Mouse (Mus musculus) forebrain, embryonic 10.5 days (tissue): ENCODE results near the gene Atg5. TPM values are rescaled to one million over a fixed set of nuclear protein-coding genes. Genes with fewer than 3 reads are reported as not detected.
A peak's percentile ranks its signal among the peaks of the same experiment; 100 is the strongest.

Experiments used
- DNase-seq: peaks from one replicate; pipeline ENCODE4 v3.0.0-alpha.2; 2017; ENCODE audit warnings: low spot score; ENCODE audit errors: extremely low spot score
- H3K27ac ChIP-seq: fragments of 300-500 bp; sonication (generic); 2 replicates; pipeline ENCODE4 v1.5.1; 2016; ENCODE audit warnings: mild to moderate bottlenecking
- H3K27me3 ChIP-seq: fragments of 300-500 bp; sonication (generic); 2 replicates; pipeline ENCODE4 v1.6.1; 2016; ENCODE audit warnings: mild to moderate bottlenecking; ENCODE audit not compliant: poor library complexity, severe bottlenecking
- H3K36me3 ChIP-seq: fragments of 300-500 bp; sonication (generic); replicated peaks from 2 replicates; pipeline ENCODE4 v1.6.1; 2016; ENCODE audit warnings: mild to moderate bottlenecking, moderate library complexity
- H3K4me1 ChIP-seq: fragments of 300-500 bp; sonication (generic); 2 replicates; pipeline ENCODE4 v1.6.1; 2016
- H3K4me3 ChIP-seq: fragments of 300-500 bp; sonication (generic); 2 replicates; pipeline ENCODE4 v1.5.1; 2016; ENCODE audit warnings: mild to moderate bottlenecking, moderate library complexity
- H3K9me3 ChIP-seq: fragments of 300-500 bp; sonication (generic); 2 replicates; pipeline ENCODE4 v1.6.1; 2016; ENCODE audit warnings: mild to moderate bottlenecking, moderate library complexity
- WGBS: fragments of 180-500 bp; shearing (Covaris S2); methylation state at CpG from one replicate; pipeline ENCODE4 v1.1.7; 2016; 5-methylcytosine and 5-hydroxymethylcytosine counted together
- polyA plus RNA-seq: library from polyadenylated mRNA; unstranded; fragments of >200 nt; fragmentation: Nextera tagmentation; extraction: Ambion mirVana; gene quantifications from 2 replicates; pipeline ENCODE4 v1.2.1, GENCODE M21; 2016

The Atg5 gene
- polyA plus RNA-seq, 1 experiment from 2014 or later: 56.1 TPM

DNA sequence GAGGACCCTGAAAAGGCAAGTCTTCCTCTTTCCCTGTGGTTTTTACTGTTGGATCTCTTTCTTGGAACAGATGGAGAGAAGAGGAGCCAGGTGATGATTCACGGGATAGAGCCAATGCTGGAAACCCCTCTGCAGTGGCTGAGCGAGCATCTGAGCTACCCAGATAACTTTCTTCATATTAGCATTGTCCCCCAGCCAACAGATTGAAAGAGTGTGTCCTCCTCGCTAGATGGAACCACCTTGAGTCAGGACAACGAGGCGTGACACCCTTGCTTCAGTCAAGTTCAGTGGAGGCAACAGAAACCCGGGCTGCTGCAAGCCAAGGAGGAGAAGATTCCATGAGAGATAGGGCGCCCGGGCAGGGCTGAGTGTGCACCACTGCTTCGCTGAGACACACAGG lies 94.7 kb downstream of the Atg5 start:
- Histone ChIP-seq H3K4me1 (peaks cover 10% of the 10 kb centered on the region), H3K27me3 (no peaks in the 10 kb centered on the region), H3K4me3 (no peak overlapping the region), H3K27ac (no peak overlapping the region), H3K9me3 (no peaks in the 10 kb centered on the region), H3K36me3 (peaks cover 4% of the 10 kb centered on the region; the same call in 1 of the 2 replicates)
- no peak for DNase-seq
- 84% methylated on average over 9 of the region's 9 CpGs for WGBS

DNA sequence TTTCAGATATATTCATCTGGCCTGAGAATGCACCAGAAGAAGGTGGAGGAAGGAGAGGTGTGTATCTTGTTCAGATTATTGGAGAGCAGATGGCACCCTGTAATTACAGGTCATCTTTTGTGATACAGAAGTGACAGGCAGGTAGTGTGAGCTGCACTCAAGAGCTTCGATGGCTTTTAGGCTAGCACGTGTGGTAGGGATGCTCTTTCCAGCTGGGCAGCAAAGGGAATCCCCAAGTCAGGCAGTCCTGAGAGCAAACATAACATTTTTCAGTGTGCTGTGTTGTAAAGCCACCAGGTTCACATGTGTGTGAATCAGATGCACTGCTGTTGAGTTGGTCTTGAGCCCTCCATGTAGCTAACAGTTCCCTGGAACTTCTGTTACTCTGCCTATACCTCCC lies 98.0 kb downstream of the Atg5 start:
- H3K36me3 ChIP-seq: peaks cover 4% of the 10 kb centered on the region; the same call in 1 of the 2 replicates
- no peak overlapping the region for H3K27ac ChIP-seq
- no peak overlapping the region for H3K4me3 ChIP-seq
- no peaks in the 10 kb centered on the region for H3K27me3 ChIP-seq
- no peak for DNase-seq
- H3K4me1 ChIP-seq: peaks cover 10% of the 10 kb centered on the region
- 93% methylated on average over 2 of the region's 2 CpGs for WGBS
- no peaks in the 10 kb centered on the region for H3K9me3 ChIP-seq

DNA sequence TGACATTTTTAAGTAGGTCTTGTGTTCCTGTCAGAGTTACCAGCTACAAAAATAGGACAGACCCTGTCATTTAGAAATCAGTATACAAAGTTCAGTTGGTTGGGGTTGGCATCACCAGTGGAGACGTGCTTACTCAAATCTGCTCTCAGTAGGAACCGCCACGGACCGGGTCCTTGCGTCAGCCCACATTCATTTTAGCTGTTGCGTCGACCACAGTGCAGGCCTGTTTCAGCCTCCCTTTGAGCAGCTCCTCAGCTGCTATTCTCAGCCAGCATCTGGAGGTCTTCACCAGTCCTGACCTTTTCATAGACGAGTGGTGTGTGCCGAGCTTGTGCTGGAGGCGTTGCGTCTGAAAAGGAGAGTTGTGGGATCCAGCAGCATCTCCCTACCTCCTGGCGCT lies 98.9 kb downstream of the Atg5 start:
- H3K36me3 ChIP-seq: peaks cover 4% of the 10 kb centered on the region; the same call in 1 of the 2 replicates
- H3K27me3 ChIP-seq: no peaks in the 10 kb centered on the region
- WGBS: 89% methylated on average over 12 of the region's 12 CpGs
- no peak for DNase-seq
- no peak overlapping the region for H3K27ac ChIP-seq
- peaks cover 10% of the 10 kb centered on the region for H3K4me1 ChIP-seq
- no peak overlapping the region for H3K4me3 ChIP-seq
- H3K9me3 ChIP-seq: no peaks in the 10 kb centered on the region

DNA sequence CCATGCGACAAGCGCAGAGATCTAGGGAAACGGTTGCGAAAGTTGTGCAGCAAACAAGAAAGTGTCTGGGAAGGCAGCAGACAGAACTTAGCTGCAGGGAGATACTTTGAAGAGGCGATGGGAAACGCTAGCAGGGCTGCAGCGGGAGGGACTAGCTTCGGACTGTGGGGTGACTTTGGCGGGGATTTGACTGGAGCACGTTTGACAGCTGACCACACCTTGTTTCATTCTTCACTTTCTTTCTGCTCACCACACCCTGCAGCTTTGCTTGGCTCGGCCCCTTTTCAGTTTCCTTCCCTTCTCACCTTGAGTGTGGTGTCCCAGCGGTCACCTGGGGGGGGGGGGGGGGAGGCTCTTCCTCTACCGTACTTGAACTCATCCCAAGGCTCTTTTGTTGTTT lies 100.4 kb downstream of the Atg5 start:
- H3K4me1 ChIP-seq: peaks cover 10% of the 10 kb centered on the region
- WGBS: 68% methylated on average over 13 of the region's 13 CpGs
- H3K36me3 ChIP-seq: no peaks in the 10 kb centered on the region; the same call in 1 of the 2 replicates
- no peak overlapping the region for H3K27ac ChIP-seq
- H3K4me3 ChIP-seq: no peak overlapping the region
- H3K27me3 ChIP-seq: no peaks in the 10 kb centered on the region
- no peak for DNase-seq
- no peaks in the 10 kb centered on the region for H3K9me3 ChIP-seq

DNA sequence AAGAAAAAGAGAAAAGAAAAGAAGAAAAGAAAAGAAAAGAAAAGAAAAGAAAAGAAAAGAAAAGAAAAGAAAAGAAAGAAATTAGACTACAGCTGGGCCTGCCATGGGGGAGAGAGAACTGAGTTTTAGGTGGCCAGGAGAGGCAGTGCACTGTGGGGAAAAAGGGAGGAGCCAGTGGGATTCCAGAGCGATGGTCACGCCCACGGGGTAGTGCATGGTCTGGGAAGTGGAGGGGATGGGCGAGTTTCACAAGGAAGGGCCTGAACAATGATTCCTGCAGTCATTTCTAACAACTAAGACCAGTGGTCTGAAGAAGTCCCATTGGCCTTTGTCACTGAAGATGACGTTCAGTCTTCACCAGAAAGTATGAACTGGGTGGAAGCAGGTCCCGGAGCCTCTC lies 102.5 kb downstream of the Atg5 start:
- no peaks in the 10 kb centered on the region for H3K27me3 ChIP-seq
- DNase-seq: no peak

DNA sequence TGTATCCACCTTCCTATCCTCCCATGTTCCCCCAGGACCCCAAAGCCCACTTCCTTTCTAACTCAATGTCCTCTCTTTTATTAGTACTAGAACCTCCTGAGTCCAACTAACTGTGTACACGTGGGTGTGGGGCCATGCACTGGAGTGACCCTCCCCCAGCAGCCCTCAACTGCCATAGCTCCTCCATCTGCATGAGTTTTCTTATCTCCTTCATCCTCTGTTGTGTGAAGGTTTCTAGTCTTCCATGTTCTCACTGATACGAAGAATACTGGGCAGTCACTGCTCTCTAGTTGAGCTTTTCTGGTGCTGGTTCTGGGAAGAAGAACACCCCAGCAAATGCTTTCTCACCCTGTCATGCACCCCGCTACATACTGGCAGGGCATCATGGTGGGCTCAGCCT lies 104.1 kb downstream of the Atg5 start:
- H3K36me3 ChIP-seq: no peaks in the 10 kb centered on the region
- H3K4me3 ChIP-seq: no peak overlapping the region
- no peaks in the 10 kb centered on the region for H3K9me3 ChIP-seq
- no peaks in the 10 kb centered on the region for H3K4me1 ChIP-seq
- H3K27me3 ChIP-seq: no peaks in the 10 kb centered on the region
- 80% methylated on average over 3 of the region's 3 CpGs for WGBS
- H3K27ac ChIP-seq: no peak overlapping the region
- no peak for DNase-seq

More for the DNA sequence above, 102.5 kb downstream of the Atg5 start:
- Histone ChIP-seq H3K4me3 (no peak overlapping the region), H3K9me3 (no peaks in the 10 kb centered on the region), H3K4me1 (no peaks in the 10 kb centered on the region), H3K27ac (no peak overlapping the region), H3K36me3 (no peaks in the 10 kb centered on the region)
- 70% methylated on average over 6 of the region's 6 CpGs for WGBS

DNA sequence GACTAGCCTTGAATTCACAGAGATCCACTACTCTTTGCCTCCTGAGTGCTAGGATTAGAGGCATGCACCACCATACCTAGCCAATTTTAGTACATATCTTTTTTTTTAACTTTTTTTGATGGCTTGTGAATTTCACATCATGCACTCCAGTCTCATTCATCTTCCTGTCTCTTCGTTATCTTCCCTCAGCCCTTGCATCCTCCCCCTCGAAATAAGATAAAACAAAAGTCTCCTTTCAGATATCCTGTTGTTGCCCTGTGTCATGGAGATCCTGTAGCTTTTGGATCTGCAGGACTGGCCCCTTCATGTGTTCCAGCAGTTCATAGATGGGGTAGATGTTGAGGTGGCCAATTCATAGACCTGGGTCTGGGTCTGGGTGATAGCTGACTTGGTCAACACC lies 106.5 kb downstream of the Atg5 start:
- Histone ChIP-seq H3K36me3 (no peaks in the 10 kb centered on the region), H3K9me3 (no peaks in the 10 kb centered on the region), H3K27me3 (no peaks in the 10 kb centered on the region), H3K4me3 (no peak overlapping the region), H3K4me1 (no peaks in the 10 kb centered on the region), H3K27ac (no peak overlapping the region)
- WGBS: 90% methylated on average over 2 of the region's 2 CpGs
- DNase-seq: no peak

DNA sequence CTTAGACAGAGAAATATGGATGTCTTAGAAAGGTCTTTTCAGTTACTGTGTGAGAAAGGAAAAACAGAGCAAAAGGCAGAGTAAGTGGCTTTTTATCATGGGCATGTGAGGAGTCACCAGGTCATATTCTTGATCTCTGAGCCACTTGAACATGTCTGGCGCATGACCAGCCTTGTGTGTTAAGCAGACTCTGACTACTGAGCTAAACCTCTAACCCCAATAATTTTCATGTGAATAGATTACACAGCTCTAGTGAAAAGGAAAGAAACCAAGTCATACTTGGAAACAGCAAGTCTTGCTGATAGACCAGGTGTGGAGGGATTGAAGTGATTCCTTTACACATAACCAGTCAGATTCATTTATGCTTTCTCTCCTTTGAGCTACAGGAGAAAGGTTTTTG lies 107.3 kb downstream of the Atg5 start:
- peaks cover 5% of the 10 kb centered on the region for H3K4me1 ChIP-seq
- H3K36me3 ChIP-seq: no peaks in the 10 kb centered on the region
- 95% methylated on average over 1 of the region's 1 CpGs for WGBS

DNA sequence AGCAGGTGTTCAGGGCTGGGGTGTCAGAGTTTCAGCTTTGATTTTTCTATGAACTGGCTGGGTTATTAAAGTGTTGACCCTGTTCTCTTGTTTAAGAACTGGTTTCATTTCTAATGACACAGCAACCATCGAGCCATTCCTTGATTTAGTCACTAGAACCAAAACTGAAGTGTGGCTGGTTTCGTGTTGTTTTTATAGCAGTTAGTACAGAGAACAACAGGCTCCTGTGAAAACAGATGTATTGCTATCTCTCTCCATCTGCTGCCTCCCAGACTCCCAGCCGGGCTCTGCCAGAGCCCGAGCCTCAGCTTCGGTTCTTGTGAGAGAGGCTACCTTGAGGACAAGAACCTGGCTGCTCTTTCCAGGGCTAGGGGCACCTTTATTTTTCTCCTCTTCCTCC lies 109.7 kb downstream of the Atg5 start:
- Histone ChIP-seq H3K27me3 (0 out of 2 replicates have a peak, but pooled peaks cover 4% of the 10 kb centered on the region), H3K27ac (no peak overlapping the region), H3K36me3 (no peaks in the 10 kb centered on the region), H3K4me1 (peaks cover 17% of the 10 kb centered on the region), H3K9me3 (no peaks in the 10 kb centered on the region), H3K4me3 (no peak overlapping the region)
- 85% methylated on average over 5 of the region's 5 CpGs for WGBS
- no peak for DNase-seq

More for the DNA sequence above, 107.3 kb downstream of the Atg5 start:
- no peak overlapping the region for H3K4me3 ChIP-seq
- no peak overlapping the region for H3K27ac ChIP-seq
- H3K9me3 ChIP-seq: no peaks in the 10 kb centered on the region
- H3K27me3 ChIP-seq: no peaks in the 10 kb centered on the region
- no peak for DNase-seq

DNA sequence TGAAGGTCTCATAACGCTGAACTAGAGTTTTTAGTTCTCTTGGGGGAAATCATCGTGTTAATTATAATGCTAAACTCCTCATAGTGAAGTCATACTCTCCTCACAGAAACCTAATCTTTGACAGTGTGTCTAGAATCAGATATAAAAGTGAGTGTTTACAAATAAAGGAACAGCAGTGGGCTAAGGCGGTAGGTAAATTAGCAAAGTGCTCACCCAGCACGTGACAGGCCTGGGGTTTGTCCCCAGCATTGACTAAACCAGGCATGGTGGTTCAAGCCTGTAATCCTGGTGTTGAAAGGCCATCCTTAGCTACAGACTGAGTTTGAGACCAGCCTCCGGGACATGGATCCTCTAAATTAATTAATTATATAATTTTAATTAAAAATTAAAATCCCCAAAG lies 110.2 kb downstream of the Atg5 start:
- WGBS: 84% methylated on average over 5 of the region's 5 CpGs
- Histone ChIP-seq H3K36me3 (no peaks in the 10 kb centered on the region), H3K27ac (no peak overlapping the region), H3K4me3 (no peak overlapping the region), H3K9me3 (no peaks in the 10 kb centered on the region), H3K27me3 (0 out of 2 replicates have a peak, but pooled peaks cover 4% of the 10 kb centered on the region), H3K4me1 (peaks cover 17% of the 10 kb centered on the region)
- no peak for DNase-seq

DNA sequence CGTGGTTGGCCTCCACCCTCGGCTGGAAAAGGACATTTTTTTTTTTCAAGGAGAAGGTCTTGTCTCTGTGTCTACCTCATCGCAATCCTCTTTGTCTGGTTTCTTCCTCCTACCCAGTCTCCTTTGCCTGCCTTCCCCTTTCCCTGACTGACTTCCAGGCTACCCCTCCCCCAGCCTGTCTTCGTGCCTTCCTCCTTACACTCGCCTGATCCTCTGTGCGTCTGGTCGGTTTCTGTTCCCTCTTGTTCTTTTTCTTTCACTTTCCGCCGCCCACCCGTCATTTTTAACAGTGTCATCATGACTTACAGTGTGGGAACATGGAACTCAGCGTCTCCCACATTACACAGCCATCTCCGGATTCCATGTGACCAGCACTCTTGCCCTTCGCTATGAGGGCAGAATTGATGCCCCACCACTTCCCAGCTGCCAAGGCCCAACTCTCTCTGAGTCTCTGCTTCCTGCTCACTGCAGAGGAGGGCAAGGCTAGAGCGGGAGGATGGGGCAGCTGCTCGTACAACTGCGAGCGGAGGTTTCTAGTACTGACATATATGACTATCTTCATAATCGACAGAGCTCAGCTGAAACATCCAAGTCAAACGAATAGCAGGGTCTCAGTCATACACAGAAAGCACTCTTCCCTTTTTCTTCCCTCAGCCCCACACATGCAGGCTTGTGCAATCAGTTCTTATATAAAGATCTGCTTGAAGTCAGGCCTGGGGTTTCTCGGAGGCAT lies 112.5 kb downstream of the Atg5 start:
- DNase-seq: no peak
- Histone ChIP-seq H3K27me3 (0 out of 2 replicates have a peak, but pooled peaks cover 4% of the 10 kb centered on the region), H3K9me3 (no peaks in the 10 kb centered on the region), H3K4me1 (peaks cover 17% of the 10 kb centered on the region), H3K27ac (0 out of 2 replicates have a peak overlapping the region, but pooled peaks have one; percentile 25), H3K4me3 (no peak overlapping the region), H3K36me3 (no peaks in the 10 kb centered on the region)
- 55% methylated on average over 20 of the region's 20 CpGs for WGBS

DNA sequence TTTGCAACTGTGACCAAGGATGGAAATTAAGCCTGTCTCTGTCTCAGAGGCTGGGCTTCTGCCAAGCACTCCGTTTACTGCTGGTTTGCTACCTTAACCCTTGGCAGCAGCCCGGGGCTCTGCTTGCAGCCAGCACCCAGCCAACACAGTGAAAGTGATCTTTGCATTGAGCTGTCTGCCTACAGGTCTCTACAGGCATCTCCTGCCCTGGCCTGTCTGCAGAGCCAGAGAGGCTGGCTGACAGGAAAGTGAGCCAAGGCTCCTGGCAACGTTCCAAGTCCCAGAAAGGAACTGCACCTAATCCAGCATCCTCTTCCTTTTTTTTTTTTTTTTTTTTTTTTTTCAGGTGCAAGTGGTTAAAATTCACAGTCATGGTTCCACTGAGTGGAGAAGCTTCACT lies 113.2 kb downstream of the Atg5 start:
- H3K36me3 ChIP-seq: no peaks in the 10 kb centered on the region
- H3K9me3 ChIP-seq: no peaks in the 10 kb centered on the region
- no peak for DNase-seq
- WGBS: 51% methylated on average over 3 of the region's 3 CpGs
- 0 out of 2 replicates have a peak, but pooled peaks cover 4% of the 10 kb centered on the region for H3K27me3 ChIP-seq
- no peak overlapping the region for H3K27ac ChIP-seq
- peaks cover 17% of the 10 kb centered on the region for H3K4me1 ChIP-seq
- no peak overlapping the region for H3K4me3 ChIP-seq

DNA sequence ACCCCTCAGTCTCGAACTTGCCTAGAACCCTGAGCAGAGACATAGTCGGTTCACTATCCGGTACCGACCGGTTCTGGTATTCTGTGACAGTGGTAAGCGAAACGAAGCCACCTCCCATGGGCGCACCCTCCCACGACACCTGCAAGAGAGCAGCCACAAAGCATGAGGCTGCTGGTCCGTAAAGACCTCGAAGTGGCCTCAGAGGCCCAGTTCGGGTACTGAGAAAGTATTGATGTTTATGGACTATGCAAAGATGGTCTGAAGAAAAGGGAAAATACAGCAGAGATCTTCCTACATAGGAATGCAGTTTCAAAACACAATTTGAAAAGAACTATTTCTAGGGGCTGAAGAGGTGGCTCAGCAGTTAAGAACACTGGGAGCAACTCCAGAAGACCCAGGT lies 113.8 kb downstream of the Atg5 start:
- Histone ChIP-seq H3K36me3 (no peaks in the 10 kb centered on the region), H3K27me3 (0 out of 2 replicates have a peak, but pooled peaks cover 4% of the 10 kb centered on the region), H3K27ac (no peak overlapping the region), H3K4me3 (no peak overlapping the region), H3K9me3 (no peaks in the 10 kb centered on the region), H3K4me1 (peaks cover 17% of the 10 kb centered on the region)
- 91% methylated on average over 12 of the region's 12 CpGs for WGBS
- no peak for DNase-seq
